Mouse (Mus musculus): Measurements from ENCODE around the gene Ptpre. TPM values are rescaled to one million over a fixed set of nuclear protein-coding genes. Genes with fewer than 3 reads are reported as not detected.
"Not testable (repeated sequence)": the region's sequence is repeated elsewhere in the genome, so short reads cannot be mapped to it uniquely, and the experiment has no call there.

Ptpre gene
- polyA plus RNA-seq, 1 experiment from 2014 or later, result 4.4 TPM

GRCm38 (mm10) chr7:135498565-135499186, 38.6 kb upstream of the Ptpre start:
- Histone ChIP-seq H3K27ac (replicated peaks) (no peak overlapping the region), H3K4me2 (replicated peaks; ENCODE audit: low read depth) (no peak overlapping the region), H3K4me3 (ENCODE audit: low read depth, low read length) (no peak overlapping the region), H3K4me1 (replicated peaks; ENCODE audit: control insufficient read depth, insufficient read depth) (no peaks in the 10 kb centered on the region), H3K27me3 (ENCODE audit: control insufficient read depth, insufficient read depth, low read length) (no peaks in the 10 kb centered on the region), H3K9ac (ENCODE audit: low read length) (no peak overlapping the region), H3K36me3 (ENCODE audit: control insufficient read depth, insufficient read depth, low read length) (no peaks in the 10 kb centered on the region), H3K9me3 (ENCODE audit: control insufficient read depth, low read length) (no peaks in the 10 kb centered on the region)
- TF ChIP-seq EP300 (optimal IDR thresholded peaks at IDR 0.05) (no peak), CTCF (IDR thresholded peaks at IDR 0.05; ENCODE audit: low read depth) (no peak)
- no peak for ATAC-seq (ENCODE audit: low FRiP score, low TSS enrichment)
- WGBS, result 87% methylated on average over 3 of the region's 3 CpGs
- no peak for DNase-seq (ENCODE audit: low spot score)

GRCm38 (mm10) chr7:135499403-135499802, 37.9 kb upstream of the Ptpre start:
- H3K27ac ChIP-seq (replicated peaks), result no peak overlapping the region
- DNase-seq (ENCODE audit: low spot score) (no peak), ATAC-seq (ENCODE audit: low FRiP score, low TSS enrichment) (no peak)
- H3K36me3 ChIP-seq (ENCODE audit: control insufficient read depth, insufficient read depth, low read length), result no peaks in the 10 kb centered on the region
- H3K4me1 ChIP-seq (replicated peaks; ENCODE audit: control insufficient read depth, insufficient read depth), result no peaks in the 10 kb centered on the region
- TF ChIP-seq EP300 (optimal IDR thresholded peaks at IDR 0.05) (no peak), CTCF (IDR thresholded peaks at IDR 0.05; ENCODE audit: low read depth) (peak; percentile 50)
- WGBS, result 36% methylated on average over 2 of the region's 2 CpGs
- H3K4me3 ChIP-seq (ENCODE audit: low read depth, low read length), result no peak overlapping the region
- no peaks in the 10 kb centered on the region for H3K9me3 ChIP-seq (ENCODE audit: control insufficient read depth, low read length)
- H3K9ac ChIP-seq (ENCODE audit: low read length), result no peak overlapping the region
- no peaks in the 10 kb centered on the region for H3K27me3 ChIP-seq (ENCODE audit: control insufficient read depth, insufficient read depth, low read length)
- H3K4me2 ChIP-seq (replicated peaks; ENCODE audit: low read depth), result no peak overlapping the region

- not testable (repeated sequence) for ATAC-seq (ENCODE audit: low FRiP score, low TSS enrichment); H3K9ac ChIP-seq (ENCODE audit: low read length)
- 95% methylated on average over 5 of the region's 5 CpGs for WGBS
Measured at GRCm38 (mm10) chr7:135506506-135506905, 30.8 kb upstream of the Ptpre start.

GRCm38 (mm10) chr7:135508602-135509001, 28.7 kb upstream of the Ptpre start:
- Histone ChIP-seq H3K4me1 (replicated peaks; ENCODE audit: control insufficient read depth, insufficient read depth) (no peaks in the 10 kb centered on the region), H3K36me3 (ENCODE audit: control insufficient read depth, insufficient read depth, low read length) (no peaks in the 10 kb centered on the region), H3K4me2 (replicated peaks; ENCODE audit: low read depth) (no peak overlapping the region), H3K27ac (replicated peaks) (no peak overlapping the region), H3K9ac (ENCODE audit: low read length) (no peak overlapping the region), H3K4me3 (ENCODE audit: low read depth, low read length) (no peak overlapping the region), H3K27me3 (ENCODE audit: control insufficient read depth, insufficient read depth, low read length) (no peaks in the 10 kb centered on the region), H3K9me3 (ENCODE audit: control insufficient read depth, low read length) (no peaks in the 10 kb centered on the region)
- ATAC-seq (ENCODE audit: low FRiP score, low TSS enrichment) (no peak), DNase-seq (ENCODE audit: low spot score) (no peak)
- TF ChIP-seq CTCF (IDR thresholded peaks at IDR 0.05; ENCODE audit: low read depth) (no peak), EP300 (optimal IDR thresholded peaks at IDR 0.05) (no peak)
- 82% methylated on average over 4 of the region's 4 CpGs for WGBS

More at GRCm38 (mm10) chr7:135506506-135506905, 30.8 kb upstream of the Ptpre start:
- H3K9me3 ChIP-seq (ENCODE audit: control insufficient read depth, low read length); H3K36me3 ChIP-seq (ENCODE audit: control insufficient read depth, insufficient read depth, low read length); H3K4me2 ChIP-seq (replicated peaks; ENCODE audit: low read depth); H3K27ac ChIP-seq (replicated peaks); DNase-seq (ENCODE audit: low spot score); H3K4me3 ChIP-seq (ENCODE audit: low read depth, low read length); H3K4me1 ChIP-seq (replicated peaks; ENCODE audit: control insufficient read depth, insufficient read depth); H3K27me3 ChIP-seq (ENCODE audit: control insufficient read depth, insufficient read depth, low read length): not testable (repeated sequence)

- no peaks in the 10 kb centered on the region for H3K27me3 ChIP-seq (ENCODE audit: control insufficient read depth, insufficient read depth, low read length)
- H3K27ac ChIP-seq (replicated peaks), result peak overlapping the region; percentile 25; the same call in 1 of the 2 replicates
- TF ChIP-seq CTCF (IDR thresholded peaks at IDR 0.05; ENCODE audit: low read depth) (no peak), EP300 (optimal IDR thresholded peaks at IDR 0.05) (no peak)
- ATAC-seq (ENCODE audit: low FRiP score, low TSS enrichment) (peak; percentile 100), DNase-seq (ENCODE audit: low spot score) (peak; percentile 72)
- 47% methylated on average over 3 of the region's 3 CpGs for WGBS
- no peak overlapping the region for H3K4me2 ChIP-seq (replicated peaks; ENCODE audit: low read depth)
- no peaks in the 10 kb centered on the region for H3K4me1 ChIP-seq (replicated peaks; ENCODE audit: control insufficient read depth, insufficient read depth)
- H3K9me3 ChIP-seq (ENCODE audit: control insufficient read depth, low read length), result no peaks in the 10 kb centered on the region
- no peaks in the 10 kb centered on the region for H3K36me3 ChIP-seq (ENCODE audit: control insufficient read depth, insufficient read depth, low read length)
- H3K4me3 ChIP-seq (ENCODE audit: low read depth, low read length), result no peak overlapping the region
- H3K9ac ChIP-seq (ENCODE audit: low read length), result no peak overlapping the region
Measured at GRCm38 (mm10) chr7:135509272-135509671, 28.0 kb upstream of the Ptpre start.

- DNase-seq (ENCODE audit: low spot score) (no peak), ATAC-seq (ENCODE audit: low FRiP score, low TSS enrichment) (no peak)
- H3K4me3 ChIP-seq (ENCODE audit: low read depth, low read length), result no peak overlapping the region
- no peaks in the 10 kb centered on the region for H3K27me3 ChIP-seq (ENCODE audit: control insufficient read depth, insufficient read depth, low read length)
- H3K9ac ChIP-seq (ENCODE audit: low read length), result no peak overlapping the region
- H3K4me2 ChIP-seq (replicated peaks; ENCODE audit: low read depth), result no peak overlapping the region
- no peaks in the 10 kb centered on the region for H3K36me3 ChIP-seq (ENCODE audit: control insufficient read depth, insufficient read depth, low read length)
- WGBS, result 85% methylated on average over 5 of the region's 5 CpGs
- H3K27ac ChIP-seq (replicated peaks), result no peak overlapping the region
- H3K9me3 ChIP-seq (ENCODE audit: control insufficient read depth, low read length), result no peaks in the 10 kb centered on the region
- no peaks in the 10 kb centered on the region for H3K4me1 ChIP-seq (replicated peaks; ENCODE audit: control insufficient read depth, insufficient read depth)
- TF ChIP-seq CTCF (IDR thresholded peaks at IDR 0.05; ENCODE audit: low read depth) (no peak), EP300 (optimal IDR thresholded peaks at IDR 0.05) (no peak)
Measured at GRCm38 (mm10) chr7:135510431-135510830, 26.9 kb upstream of the Ptpre start.

Data from stomach, postnatal 0 days (tissue).